Mouse (Mus musculus): Measurements from ENCODE around the gene Cd200r1. TPM values are rescaled to one million over a fixed set of nuclear protein-coding genes. Genes with fewer than 3 reads are reported as not detected.
"Not testable (repeated sequence)": the region's sequence is repeated elsewhere in the genome, so short reads cannot be mapped to it uniquely, and the experiment has no call there.

The Cd200r1 gene
- polyA plus RNA-seq, 1 experiment from 2014 or later, result 0.69 TPM

GRCm38 (mm10) chr16:44811544-44811943 is 46.0 kb downstream of the Cd200r1 start, which contains the start of gene Cd200r4:
Gene Cd200r4 (plus strand): TSS chr16:44811733.
- H3K9ac ChIP-seq (ENCODE audit: low read depth, low read length), result no peak within 1 kb of the TSS
- H3K4me3 ChIP-seq (ENCODE audit: low read depth, low read length), result no peak within 1 kb of the TSS
- H3K27me3 ChIP-seq (replicated peaks; ENCODE audit: control insufficient read depth, insufficient read depth, low read length), result no peaks in the 10 kb centered on the region
- no peak within 1 kb of the TSS for H3K27ac ChIP-seq (ENCODE audit: low read depth, low read length)
- 88% methylated on average over 3 of the region's 3 CpGs for WGBS
- ATAC-seq, result no peak
- no peaks in the 10 kb centered on the region for H3K4me1 ChIP-seq (replicated peaks; ENCODE audit: control insufficient read depth, insufficient read depth, low read length)
- no peak within 1 kb of the TSS for H3K4me2 ChIP-seq (replicated peaks; ENCODE audit: low read depth)
- H3K36me3 ChIP-seq (ENCODE audit: control insufficient read depth, insufficient read depth), result no peaks in the 10 kb centered on the region
- TF ChIP-seq CTCF (IDR thresholded peaks at IDR 0.05; ENCODE audit: low read depth), result no peak
- H3K9me3 ChIP-seq (ENCODE audit: control insufficient read depth), result no peaks in the 10 kb centered on the region

GRCm38 (mm10) chr16:44812468-44813065 is 47.0 kb downstream of the Cd200r1 start:
- 71% methylated on average over 6 of the region's 6 CpGs for WGBS
- Histone ChIP-seq H3K4me1 (replicated peaks; ENCODE audit: control insufficient read depth, insufficient read depth, low read length) (no peaks in the 10 kb centered on the region), H3K4me2 (replicated peaks; ENCODE audit: low read depth) (no peak overlapping the region), H3K27me3 (replicated peaks; ENCODE audit: control insufficient read depth, insufficient read depth, low read length) (no peaks in the 10 kb centered on the region), H3K27ac (ENCODE audit: low read depth, low read length) (no peak overlapping the region), H3K36me3 (ENCODE audit: control insufficient read depth, insufficient read depth) (no peaks in the 10 kb centered on the region), H3K9ac (ENCODE audit: low read depth, low read length) (no peak overlapping the region), H3K4me3 (ENCODE audit: low read depth, low read length) (no peak overlapping the region), H3K9me3 (ENCODE audit: control insufficient read depth) (no peaks in the 10 kb centered on the region)
- TF ChIP-seq CTCF (IDR thresholded peaks at IDR 0.05; ENCODE audit: low read depth), result no peak
- no peak for ATAC-seq

- WGBS, result 49% methylated on average over 1 of the region's 1 CpGs
- TF ChIP-seq CTCF (IDR thresholded peaks at IDR 0.05; ENCODE audit: low read depth), result no peak
Measured at GRCm38 (mm10) chr16:44818010-44818409, 52.5 kb downstream of the Cd200r1 start.

GRCm38 (mm10) chr16:44820545-44820944 is 55.0 kb downstream of the Cd200r1 start:
- no peak for ATAC-seq
- no peaks in the 10 kb centered on the region for H3K27me3 ChIP-seq (replicated peaks; ENCODE audit: control insufficient read depth, insufficient read depth, low read length)
- H3K9ac ChIP-seq (ENCODE audit: low read depth, low read length), result no peak overlapping the region
- H3K4me2 ChIP-seq (replicated peaks; ENCODE audit: low read depth), result no peak overlapping the region
- no peaks in the 10 kb centered on the region for H3K4me1 ChIP-seq (replicated peaks; ENCODE audit: control insufficient read depth, insufficient read depth, low read length)
- no peak for TF ChIP-seq CTCF (IDR thresholded peaks at IDR 0.05; ENCODE audit: low read depth)
- H3K36me3 ChIP-seq (ENCODE audit: control insufficient read depth, insufficient read depth), result no peaks in the 10 kb centered on the region
- H3K4me3 ChIP-seq (ENCODE audit: low read depth, low read length), result no peak overlapping the region
- H3K27ac ChIP-seq (ENCODE audit: low read depth, low read length), result no peak overlapping the region
- no peaks in the 10 kb centered on the region for H3K9me3 ChIP-seq (ENCODE audit: control insufficient read depth)
- 75% methylated on average over 4 of the region's 4 CpGs for WGBS

More at GRCm38 (mm10) chr16:44818010-44818409, 52.5 kb downstream of the Cd200r1 start:
- H3K4me3 ChIP-seq (ENCODE audit: low read depth, low read length), result no peak overlapping the region
- no peak overlapping the region for H3K4me2 ChIP-seq (replicated peaks; ENCODE audit: low read depth)
- no peak overlapping the region for H3K27ac ChIP-seq (ENCODE audit: low read depth, low read length)
- ATAC-seq, result no peak
- H3K36me3 ChIP-seq (ENCODE audit: control insufficient read depth, insufficient read depth), result no peaks in the 10 kb centered on the region
- no peaks in the 10 kb centered on the region for H3K27me3 ChIP-seq (replicated peaks; ENCODE audit: control insufficient read depth, insufficient read depth, low read length)
- H3K9me3 ChIP-seq (ENCODE audit: control insufficient read depth), result no peaks in the 10 kb centered on the region
- H3K4me1 ChIP-seq (replicated peaks; ENCODE audit: control insufficient read depth, insufficient read depth, low read length), result no peaks in the 10 kb centered on the region
- no peak overlapping the region for H3K9ac ChIP-seq (ENCODE audit: low read depth, low read length)

GRCm38 (mm10) chr16:44832286-44832685 is 66.8 kb downstream of the Cd200r1 start:
- no peaks in the 10 kb centered on the region for H3K36me3 ChIP-seq (ENCODE audit: control insufficient read depth, insufficient read depth)
- WGBS, result 46% methylated on average over 3 of the region's 3 CpGs
- no peak overlapping the region for H3K27ac ChIP-seq (ENCODE audit: low read depth, low read length)
- no peak overlapping the region for H3K4me3 ChIP-seq (ENCODE audit: low read depth, low read length)
- no peak for ATAC-seq
- H3K4me1 ChIP-seq (replicated peaks; ENCODE audit: control insufficient read depth, insufficient read depth, low read length), result no peaks in the 10 kb centered on the region
- no peaks in the 10 kb centered on the region for H3K27me3 ChIP-seq (replicated peaks; ENCODE audit: control insufficient read depth, insufficient read depth, low read length)
- no peak for TF ChIP-seq CTCF (IDR thresholded peaks at IDR 0.05; ENCODE audit: low read depth)
- H3K9ac ChIP-seq (ENCODE audit: low read depth, low read length), result no peak overlapping the region
- no peak overlapping the region for H3K4me2 ChIP-seq (replicated peaks; ENCODE audit: low read depth)
- no peaks in the 10 kb centered on the region for H3K9me3 ChIP-seq (ENCODE audit: control insufficient read depth)

GRCm38 (mm10) chr16:44833189-44833588 is 67.7 kb downstream of the Cd200r1 start:
- not testable (repeated sequence) for H3K4me2 ChIP-seq (replicated peaks; ENCODE audit: low read depth); H3K9me3 ChIP-seq (ENCODE audit: control insufficient read depth); H3K4me3 ChIP-seq (ENCODE audit: low read depth, low read length); H3K4me1 ChIP-seq (replicated peaks; ENCODE audit: control insufficient read depth, insufficient read depth, low read length); H3K27me3 ChIP-seq (replicated peaks; ENCODE audit: control insufficient read depth, insufficient read depth, low read length); H3K36me3 ChIP-seq (ENCODE audit: control insufficient read depth, insufficient read depth); H3K27ac ChIP-seq (ENCODE audit: low read depth, low read length); H3K9ac ChIP-seq (ENCODE audit: low read depth, low read length)
- 40% methylated on average over 2 of the region's 2 CpGs for WGBS
- ATAC-seq, result peak; percentile 31; the same call in 1 of the 2 replicates

Other genes starting within 250 kb of the Cd200r1 start
- gene Boc, start 206.8 kb upstream of the Cd200r1 start, polyA plus RNA-seq (2015; fragmentation: Nextera tagmentation; extraction: Ambion mirVana), result 3.1 and 3.6 TPM in 2 replicates
- 2.2 and 2.3 TPM in 2 replicates for gene Nepro, start 41.4 kb upstream of the Cd200r1 start, polyA plus RNA-seq (2015; fragmentation: Nextera tagmentation; extraction: Ambion mirVana)
- 21.5 and 24.5 TPM in 2 replicates for gene Gtpbp8, start 19.4 kb upstream of the Cd200r1 start, polyA plus RNA-seq (2015; fragmentation: Nextera tagmentation; extraction: Ambion mirVana)
- 0.16 and 0.20 TPM in 2 replicates for gene Cd200r4, start 46.0 kb downstream of the Cd200r1 start, polyA plus RNA-seq (2015; fragmentation: Nextera tagmentation; extraction: Ambion mirVana)
- gene Cd200r2, start 101.4 kb downstream of the Cd200r1 start, polyA plus RNA-seq (2015; fragmentation: Nextera tagmentation; extraction: Ambion mirVana), result 0.22 and 0.46 TPM in 2 replicates
- gene Cd200r3, start 177.9 kb downstream of the Cd200r1 start, polyA plus RNA-seq (2015; fragmentation: Nextera tagmentation; extraction: Ambion mirVana), result 0.25 TPM in 1 of 2 replicates, not detected in the other